ENCODE assay signal across 24 mouse cellular contexts in genomic region chr4:116493646-116494045, GRCm38 (mm10). TPM values are rescaled to one million over a fixed set of nuclear protein-coding genes. Genes with fewer than 3 reads are reported as not detected.
DNase-seq lines count a peak whose midpoint lies in the region; ATAC-seq and TF ChIP-seq lines count a peak whose summit lies in the region.
"Had no signal": no experiment of that assay in that cellular context is flagged by ENCODE, and none has a peak within 500 bp of the region (broad histone marks: within the 10 kb centered on the region; RNA-seq: fewer than 3 reads in every experiment).

No protein-coding gene starts in this region.

- peaks cover 3% of the 10 kb centered on the region; the same call in 1 of the 2 replicates for H3K9me3 ChIP-seq in kidney, embryonic 14.5 days (ENCODE audit: control insufficient read depth, low read length)
- H3K9me3 ChIP-seq: embryonic facial prominence, embryonic 13.5 days; forebrain, embryonic 13.5 days; forebrain, embryonic 15.5 days had no signal

- no peak for TF ChIP-seq POLR2A in kidney, adult 2 months (IDR thresholded peaks at IDR 0.05; ENCODE audit: low read depth, low read length)

- H3K9ac ChIP-seq in kidney, embryonic 14.5 days (ENCODE audit: low read depth, low read length) = no peak overlapping the region
- H3K9ac ChIP-seq: embryonic facial prominence, embryonic 13.5 days; forebrain, embryonic 13.5 days; forebrain, embryonic 15.5 days; forebrain, postnatal 0 days had no signal

- H3K4me2 ChIP-seq in kidney, embryonic 14.5 days (replicated peaks; ENCODE audit: low read depth, low read length) = no peak overlapping the region
- H3K4me2 ChIP-seq: embryonic facial prominence, embryonic 13.5 days; forebrain, embryonic 13.5 days; forebrain, embryonic 15.5 days had no signal

- H3K27ac ChIP-seq in kidney, adult 2 months (ENCODE audit: insufficient read depth, low read depth, low read length) = no peak overlapping the region
- no peak overlapping the region for H3K27ac ChIP-seq in kidney, embryonic 14.5 days (ENCODE audit: low read depth, low read length)
- H3K27ac ChIP-seq: embryonic facial prominence, embryonic 13.5 days; forebrain, embryonic 13.5 days; forebrain, embryonic 15.5 days had no signal

- peak; percentile 36 for DNase-seq in kidney, adult 2 months
- DNase-seq in 3134 (ENCODE audit: extremely low read depth, insufficient read length, low spot score) (peak; percentile 16), 3T3-L1 (ENCODE audit: low read depth, low spot score) (peak; percentile 54), NIH3T3 (ENCODE audit: low read depth) (peak; percentile 73)
- no peak for DNase-seq in cerebellum, postnatal 10 days
- DNase-seq in gastrocnemius, postnatal 25 days = no peak
- DNase-seq: adrenal gland, adult 2 months; adrenal gland, postnatal 10 days; adrenal gland, postnatal 25 days; cerebellum, adult 11 months; cerebellum, adult 18-20 months; cerebellum, adult 8-10 months; cerebellum, adult 9-11 months; cerebellum, postnatal 25 days; forebrain, postnatal 0 days had no signal

- H3K4me3 ChIP-seq in kidney, adult 2 months (ENCODE audit: insufficient read depth, low read depth, low read length) = no peak overlapping the region
- no peak overlapping the region for H3K4me3 ChIP-seq in kidney, embryonic 14.5 days (ENCODE audit: low read length)
- H3K4me3 ChIP-seq: embryonic facial prominence, embryonic 13.5 days; forebrain, embryonic 13.5 days; forebrain, embryonic 15.5 days had no signal

- no peaks in the 10 kb centered on the region for H3K27me3 ChIP-seq in kidney, adult 2 months (replicated peaks; ENCODE audit: control insufficient read depth, insufficient read depth, low read length)
- H3K27me3 ChIP-seq in kidney, embryonic 14.5 days (ENCODE audit: control insufficient read depth, insufficient read depth, low read length) = no peaks in the 10 kb centered on the region
- H3K27me3 ChIP-seq: CH12.LX; embryonic facial prominence, embryonic 13.5 days; forebrain, embryonic 13.5 days; forebrain, embryonic 15.5 days; Patski had no signal

- TF ChIP-seq CTCF in kidney, adult 2 months (conservative IDR thresholded peaks at IDR 0.05; ENCODE audit: insufficient read depth, insufficient read length, low read depth, low read length) = no peak

- H3K4me1 ChIP-seq in kidney, adult 2 months (ENCODE audit: control insufficient read depth, insufficient read depth, low read length) = no peaks in the 10 kb centered on the region
- H3K4me1 ChIP-seq in kidney, embryonic 14.5 days (ENCODE audit: control insufficient read depth, insufficient read depth, low read length) = no peaks in the 10 kb centered on the region
- H3K4me1 ChIP-seq: forebrain, embryonic 13.5 days had no signal

- WGBS in kidney, adult 2 months = 68% methylated on average over 5 of the region's 5 CpGs
- 82% methylated on average over 5 of the region's 5 CpGs for WGBS in kidney, embryonic 14.5 days

- no peak for ATAC-seq in kidney, embryonic 14.5 days (ENCODE audit: low FRiP score, low TSS enrichment)
- ATAC-seq in CD4-positive, CD25-positive, alpha-beta regulatory T cell, adult 4 months = no peak
- ATAC-seq: activated CD4-positive, CD25-positive, alpha-beta regulatory T cell, adult 4 months; forebrain, embryonic 13.5 days; forebrain, embryonic 15.5 days; forebrain, postnatal 0 days; Patski had no signal

- no peaks in the 10 kb centered on the region for H3K36me3 ChIP-seq in kidney, adult 2 months (ENCODE audit: control insufficient read depth, insufficient read depth, low read length)
- no peaks in the 10 kb centered on the region for H3K36me3 ChIP-seq in kidney, embryonic 14.5 days (ENCODE audit: control insufficient read depth, insufficient read depth, low read length)
- H3K36me3 ChIP-seq: embryonic facial prominence, embryonic 13.5 days; forebrain, embryonic 15.5 days; G1E had no signal

RNA-seq across cellular contexts. Expression of gene Ipp, which starts 13.7 kb away (rescaled TPM):
- polyA plus RNA-seq in kidney, adult 2 months (2012; rRNA removed) = 3.6 and 5.2 TPM in 2 replicates
- polyA plus RNA-seq in kidney, embryonic 14.5 days (2014; fragmentation: Nextera tagmentation; extraction: Ambion mirVana) = 5.5 and 8.5 TPM in 2 replicates
- 10 to 100 TPM; 11.0 to 14.6 TPM for total RNA-seq in gastrocnemius, postnatal 25 days (2021)
- polyA plus RNA-seq in CD4-positive, CD25-positive, alpha-beta regulatory T cell, adult 4 months (2017; shearing (Covaris generic)) = 10 to 100 TPM in 1 of 2 experiments, 1 to 10 TPM in 1; 7.4 to 19.6 TPM

RNA-seq across cellular contexts. Expression of gene Mast2, which starts 29.7 kb away (rescaled TPM):
- polyA plus RNA-seq in kidney, adult 2 months (2012; rRNA removed) = 45.1 and 61.9 TPM in 2 replicates
- polyA plus RNA-seq in kidney, embryonic 14.5 days (2014; fragmentation: Nextera tagmentation; extraction: Ambion mirVana) = 17.6 and 25.7 TPM in 2 replicates
- 10 to 100 TPM; 76.6 to 83.8 TPM for total RNA-seq in gastrocnemius, postnatal 25 days (2021)
- 1 to 10 TPM; 3.4 to 4.0 TPM for polyA plus RNA-seq in CD4-positive, CD25-positive, alpha-beta regulatory T cell, adult 4 months (2017; shearing (Covaris generic))

Comparison
In these comparisons a context has a peak if more than half of its experiments do, and no peak if none do; other contexts are left out.
1. DNase-seq: peak in kidney, adult 2 months (single experiment), 3134 (single experiment), 3T3-L1 (single experiment) and NIH3T3 (single experiment); none in cerebellum, postnatal 10 days (0 of 2) and gastrocnemius, postnatal 25 days (single experiment).